Mouse (Mus musculus) mouse embryonic stem cell (cell line): Measurements from ENCODE around the gene 4930447F04Rik.

Source experiments
- in situ Hi-C, 2 experiments: fragments of 300-500 bp; cut with MboI; formaldehyde crosslinking; loops; 1 replicate in 1 of 2; 3 replicates in 1 of 2; pipeline ENCODE4 v1.14.3; 2019 to 2020; ENCODE audit warnings: low sequenced_read_pairs in 2 of 2, low pct_unique_long_range_greater_than_20kb in 1 of 2, mixed read lengths in 1 of 2; ENCODE audit not compliant: unreplicated experiment in 1 of 2

4930447F04Rik gene

DNA sequence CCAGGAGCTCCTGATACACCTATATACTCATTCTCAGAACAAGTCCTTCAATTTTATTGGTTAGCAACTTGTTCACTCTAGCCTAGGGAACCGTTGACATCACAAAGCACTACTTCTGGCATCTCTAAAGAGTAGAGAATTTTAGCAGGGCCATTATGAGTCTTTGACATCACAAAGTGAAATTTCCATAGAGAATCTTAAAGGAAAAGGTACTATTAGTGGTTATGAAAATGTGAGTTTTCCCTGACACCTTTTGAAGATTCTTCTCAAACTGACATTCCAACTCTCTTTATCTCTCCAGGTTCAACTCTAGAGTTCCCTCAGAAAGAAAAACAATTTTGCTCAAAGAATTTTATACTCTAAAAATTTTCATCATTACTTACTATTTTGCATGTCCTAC, at the start of gene 4930447F04Rik:
Gene 4930447F04Rik, minus strand, starts transcription at position 101 of the 400 bp plus-strand sequence.
- in situ Hi-C loops = no loop called here
